Mouse (Mus musculus) c-Kit-negative CD71-positive TER-119-positive erythroid progenitor cells, embryonic 14.5 days (primary cell): Measurements from ENCODE around the gene Olfm2.

Experiments used
- DNase-seq: peaks from one replicate; pipeline ENCODE4 v3.0.0-alpha.2; 2013; ENCODE audit warnings: low read depth, low spot score

Olfm2 gene

GRCm38 (mm10) chr9:20746017-20746660, at the start of gene Olfm2:
TSS of gene Olfm2 (minus strand) at chr9:20746349.
- DNase-seq, result no peak

- DNase-seq, result no peak
Observed at GRCm38 (mm10) chr9:20794108-20794806, 48.1 kb upstream of the Olfm2 start.

- no peak for DNase-seq
Observed at GRCm38 (mm10) chr9:20790345-20790744, 44.2 kb upstream of the Olfm2 start.

- no peak for DNase-seq
Observed at GRCm38 (mm10) chr9:20789651-20790050, 43.5 kb upstream of the Olfm2 start.

GRCm38 (mm10) chr9:20787992-20788391, 41.8 kb upstream of the Olfm2 start:
- no peak for DNase-seq

- DNase-seq, result no peak
Observed at GRCm38 (mm10) chr9:20785055-20785454, 38.9 kb upstream of the Olfm2 start.

GRCm38 (mm10) chr9:20781286-20781685, 35.1 kb upstream of the Olfm2 start:
- DNase-seq, result no peak

- DNase-seq, result no peak
Observed at GRCm38 (mm10) chr9:20765274-20765673, 19.1 kb upstream of the Olfm2 start.

GRCm38 (mm10) chr9:20763099-20763498, 16.9 kb upstream of the Olfm2 start:
- DNase-seq, result no peak

- no peak for DNase-seq
Observed at GRCm38 (mm10) chr9:20762197-20762961, 16.2 kb upstream of the Olfm2 start.

- DNase-seq, result no peak
Observed at GRCm38 (mm10) chr9:20761388-20761787, 15.2 kb upstream of the Olfm2 start.

GRCm38 (mm10) chr9:20760813-20761212, 14.7 kb upstream of the Olfm2 start:
- DNase-seq, result no peak

GRCm38 (mm10) chr9:20758896-20759295, 12.7 kb upstream of the Olfm2 start:
- DNase-seq, result no peak

GRCm38 (mm10) chr9:20758243-20758642, 12.1 kb upstream of the Olfm2 start:
- DNase-seq, result no peak

- peak; percentile 80 for DNase-seq
Observed at GRCm38 (mm10) chr9:20757087-20757955, 11.2 kb upstream of the Olfm2 start.

- DNase-seq, result no peak
Observed at GRCm38 (mm10) chr9:20756081-20756700, 10.0 kb upstream of the Olfm2 start.

- DNase-seq, result no peak
Observed at GRCm38 (mm10) chr9:20754335-20754734, 8.2 kb upstream of the Olfm2 start.

- DNase-seq, result no peak
Observed at GRCm38 (mm10) chr9:20751477-20752029, 5.4 kb upstream of the Olfm2 start.

- DNase-seq, result no peak
Observed at GRCm38 (mm10) chr9:20749213-20749612, 3.1 kb upstream of the Olfm2 start.

- no peak for DNase-seq
Observed at GRCm38 (mm10) chr9:20748540-20748939, 2.4 kb upstream of the Olfm2 start.

- DNase-seq, result no peak
Observed at GRCm38 (mm10) chr9:20747682-20748081, 1.5 kb upstream of the Olfm2 start.
